Mouse (Mus musculus): Measurements from ENCODE around the gene Mdh1.

- TF ChIP-seq CTCF (IDR thresholded peaks at IDR 0.05; ENCODE audit: low read depth) (no peak), EP300 (IDR thresholded peaks at IDR 0.05; ENCODE audit: low read depth) (no peak)
Measured at GRCm38 (mm10) chr11:21545951-21546350, 26.2 kb downstream of the Mdh1 start.

All from liver, postnatal 0 days (tissue).